Mouse (Mus musculus): ENCODE data around the gene Camk2n1. TPM values are rescaled to one million over a fixed set of nuclear protein-coding genes. Genes with fewer than 3 reads are reported as not detected.

The Camk2n1 gene
- polyA plus RNA-seq, 1 experiment from 2014 or later, result 2.6 TPM

DNA sequence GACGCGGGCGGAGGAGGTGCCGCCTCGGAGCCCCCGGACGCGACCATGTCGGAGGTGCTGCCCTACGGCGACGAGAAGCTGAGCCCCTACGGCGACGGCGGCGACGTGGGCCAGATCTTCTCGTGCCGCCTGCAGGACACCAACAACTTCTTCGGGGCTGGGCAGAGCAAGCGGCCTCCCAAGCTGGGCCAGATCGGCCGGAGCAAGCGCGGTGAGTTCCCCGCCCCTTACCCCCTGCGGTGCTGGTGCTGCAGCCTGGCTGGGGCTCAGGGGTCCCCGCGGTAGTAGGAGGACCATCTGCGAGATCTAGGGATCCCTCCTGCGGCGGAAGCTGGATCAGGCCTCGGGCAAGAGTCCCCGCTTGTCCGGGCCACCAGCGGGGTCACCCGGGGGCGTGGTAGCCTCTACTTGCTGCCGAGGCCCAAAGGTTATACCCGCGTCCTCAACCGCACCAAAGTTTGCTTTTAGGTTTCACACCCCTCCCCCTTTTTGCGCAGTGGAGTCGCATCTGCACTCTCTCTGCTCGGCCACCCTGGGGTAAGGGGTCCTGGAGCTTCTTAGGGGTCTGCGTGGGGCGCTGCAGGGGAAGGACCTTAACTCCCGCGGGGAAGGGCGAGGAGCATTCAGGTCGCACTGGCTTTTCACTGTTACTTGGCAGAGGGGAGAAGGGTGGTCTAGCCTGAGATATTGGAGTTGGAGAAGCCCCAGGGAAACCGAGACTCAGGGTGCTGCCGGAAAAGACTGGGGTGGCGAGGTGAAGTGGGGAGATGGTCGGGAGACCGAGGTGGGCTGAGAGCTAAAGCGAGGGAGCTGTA lies 1.2 kb downstream of the Camk2n1 start:
- Histone ChIP-seq H3K4me3 (ENCODE audit: low read depth, low read length) (peak overlapping the region; percentile 79), H3K4me1 (ENCODE audit: insufficient read depth) (no peaks in the 10 kb centered on the region; the same call in 1 of the 2 replicates), H3K27ac (ENCODE audit: low read depth) (peak overlapping the region; percentile 78), H3K9ac (peak overlapping the region; percentile 77), H3K4me2 (peak overlapping the region; percentile 94), H3K36me3 (ENCODE audit: insufficient read depth) (no peaks in the 10 kb centered on the region), H3K27me3 (ENCODE audit: insufficient read depth, low read length) (peaks cover 20% of the 10 kb centered on the region), H3K9me3 (ENCODE audit: low read depth, low read length) (no peaks in the 10 kb centered on the region)
- DNase-seq (peak; percentile 48), ATAC-seq (ENCODE audit: insufficient read depth) (peak; percentile 39)
- WGBS, result under 1% methylated on average over 57 of the region's 58 CpGs
- no peak for TF ChIP-seq CTCF (IDR thresholded peaks at IDR 0.05; ENCODE audit: low read depth)

DNA sequence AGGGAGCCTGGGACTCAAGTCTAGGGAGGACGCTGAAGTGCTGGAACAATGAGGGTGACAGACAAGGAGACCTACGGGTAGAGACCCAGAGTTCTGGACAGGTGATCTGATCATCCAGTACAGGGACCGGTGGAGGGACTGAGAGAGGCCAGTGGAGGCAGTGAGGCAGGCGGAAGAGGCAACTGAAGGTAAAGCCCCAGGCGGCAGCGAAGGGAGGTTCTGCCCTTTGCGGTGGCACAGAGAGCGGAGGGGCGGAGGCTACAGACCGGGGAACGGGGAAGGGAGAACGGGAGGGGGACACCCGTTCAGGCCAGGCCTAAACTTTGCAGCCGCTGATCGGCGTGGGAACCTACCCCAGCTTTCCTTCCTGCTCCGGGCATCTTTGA lies 1.8 kb downstream of the Camk2n1 start:
- H3K4me1 ChIP-seq (ENCODE audit: insufficient read depth), result no peaks in the 10 kb centered on the region; the same call in 1 of the 2 replicates
- ATAC-seq (ENCODE audit: insufficient read depth) (no peak), DNase-seq (peak; percentile 22)
- H3K4me3 ChIP-seq (ENCODE audit: low read depth, low read length), result peak overlapping the region; percentile 79
- H3K4me2 ChIP-seq, result peak overlapping the region; percentile 94
- no peaks in the 10 kb centered on the region for H3K36me3 ChIP-seq (ENCODE audit: insufficient read depth)
- H3K9me3 ChIP-seq (ENCODE audit: low read depth, low read length), result no peaks in the 10 kb centered on the region
- peak overlapping the region; percentile 77 for H3K9ac ChIP-seq
- H3K27ac ChIP-seq (ENCODE audit: low read depth), result no peak overlapping the region
- peaks cover 20% of the 10 kb centered on the region for H3K27me3 ChIP-seq (ENCODE audit: insufficient read depth, low read length)
- 0 out of 2 replicates have a peak, but pooled peaks have one; percentile 1 for TF ChIP-seq CTCF (IDR thresholded peaks at IDR 0.05; ENCODE audit: low read depth)
- WGBS, result 2% methylated on average over 17 of the region's 17 CpGs

DNA sequence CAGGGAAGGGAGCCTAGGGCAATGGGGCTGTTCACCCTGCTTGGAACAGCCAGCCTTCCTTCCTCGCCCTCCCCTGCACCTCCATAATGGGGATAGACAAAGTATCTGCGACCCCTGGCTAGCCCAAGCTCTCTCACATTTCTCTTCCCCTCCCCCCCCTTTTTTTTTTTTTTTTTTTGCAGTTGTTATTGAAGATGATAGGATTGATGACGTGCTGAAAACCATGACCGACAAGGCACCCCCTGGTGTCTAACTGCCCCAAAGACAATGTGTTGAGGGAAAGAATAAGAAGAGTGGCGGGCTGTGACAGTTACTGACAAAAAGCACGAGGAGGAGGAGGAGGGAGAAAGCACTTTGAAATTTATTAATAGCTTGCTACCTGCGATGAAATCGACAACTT lies 2.4 kb downstream of the Camk2n1 start:
- DNase-seq (peak; percentile 30), ATAC-seq (ENCODE audit: insufficient read depth) (no peak)
- Histone ChIP-seq H3K27ac (ENCODE audit: low read depth) (no peak overlapping the region), H3K4me1 (ENCODE audit: insufficient read depth) (no peaks in the 10 kb centered on the region; the same call in 1 of the 2 replicates), H3K4me3 (ENCODE audit: low read depth, low read length) (peak overlapping the region; percentile 79), H3K9ac (peak overlapping the region; percentile 77), H3K36me3 (ENCODE audit: insufficient read depth) (no peaks in the 10 kb centered on the region), H3K27me3 (ENCODE audit: insufficient read depth, low read length) (peaks cover 20% of the 10 kb centered on the region), H3K9me3 (ENCODE audit: low read depth, low read length) (no peaks in the 10 kb centered on the region), H3K4me2 (peak overlapping the region; percentile 94)
- WGBS, result 11% methylated on average over 8 of the region's 8 CpGs
- TF ChIP-seq CTCF (IDR thresholded peaks at IDR 0.05; ENCODE audit: low read depth), result no peak

DNA sequence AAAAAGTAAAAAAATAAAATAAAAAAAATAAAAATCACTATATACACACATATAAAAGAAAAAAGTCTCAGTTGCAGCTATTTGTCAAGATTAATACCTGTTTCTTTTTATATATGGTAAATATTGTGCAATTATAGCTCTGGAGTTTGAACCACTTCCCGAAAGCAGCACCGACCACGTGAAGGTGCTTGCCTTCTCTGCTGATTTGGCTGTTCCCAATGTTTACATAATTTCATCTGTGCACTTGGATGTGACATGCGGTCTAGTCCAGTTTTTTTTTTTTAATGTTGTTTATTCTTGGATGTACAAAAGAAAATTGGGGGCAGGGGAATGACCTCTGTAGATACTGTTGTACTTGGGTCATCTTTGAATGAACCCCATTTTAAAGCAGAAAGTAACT lies 3.0 kb downstream of the Camk2n1 start:
- Histone ChIP-seq H3K9ac (no peak overlapping the region), H3K4me3 (ENCODE audit: low read depth, low read length) (no peak overlapping the region), H3K27me3 (ENCODE audit: insufficient read depth, low read length) (peaks cover 20% of the 10 kb centered on the region), H3K4me2 (peak overlapping the region; percentile 94), H3K27ac (ENCODE audit: low read depth) (no peak overlapping the region), H3K36me3 (ENCODE audit: insufficient read depth) (no peaks in the 10 kb centered on the region), H3K9me3 (ENCODE audit: low read depth, low read length) (no peaks in the 10 kb centered on the region), H3K4me1 (ENCODE audit: insufficient read depth) (no peaks in the 10 kb centered on the region; the same call in 1 of the 2 replicates)
- ATAC-seq (ENCODE audit: insufficient read depth) (no peak), DNase-seq (peak; percentile 31)
- WGBS, result 15% methylated on average over 4 of the region's 4 CpGs
- TF ChIP-seq CTCF (IDR thresholded peaks at IDR 0.05; ENCODE audit: low read depth), result no peak

DNA sequence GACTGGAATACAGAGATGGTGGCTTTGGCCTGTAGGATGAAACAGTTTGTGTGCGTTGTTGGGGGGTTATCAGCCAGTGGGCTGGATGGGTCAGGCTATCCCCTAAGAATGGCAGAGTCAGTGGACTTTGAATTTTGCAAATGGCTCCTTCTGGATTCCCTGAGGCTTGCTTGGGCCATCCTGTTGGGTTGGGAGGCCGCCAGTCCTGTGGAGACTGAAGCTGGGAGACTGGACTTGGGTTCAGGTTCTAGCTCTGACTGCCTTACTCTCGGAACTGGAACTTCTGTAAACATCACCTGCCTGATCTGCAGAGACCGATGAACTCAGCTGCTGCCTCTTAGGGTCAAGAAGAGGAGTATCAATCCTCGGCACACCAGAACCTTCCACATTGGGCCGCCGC lies 4.1 kb downstream of the Camk2n1 start:
- no peak for TF ChIP-seq CTCF (IDR thresholded peaks at IDR 0.05; ENCODE audit: low read depth)
- Histone ChIP-seq H3K9me3 (ENCODE audit: low read depth, low read length) (no peaks in the 10 kb centered on the region), H3K36me3 (ENCODE audit: insufficient read depth) (no peaks in the 10 kb centered on the region), H3K27ac (ENCODE audit: low read depth) (no peak overlapping the region), H3K27me3 (ENCODE audit: insufficient read depth, low read length) (peaks cover 10% of the 10 kb centered on the region), H3K4me1 (ENCODE audit: insufficient read depth) (peaks cover 6% of the 10 kb centered on the region), H3K4me2 (no peak overlapping the region), H3K4me3 (ENCODE audit: low read depth, low read length) (no peak overlapping the region), H3K9ac (no peak overlapping the region)
- WGBS, result 77% methylated on average over 7 of the region's 7 CpGs
- DNase-seq (no peak), ATAC-seq (ENCODE audit: insufficient read depth) (no peak)

DNA sequence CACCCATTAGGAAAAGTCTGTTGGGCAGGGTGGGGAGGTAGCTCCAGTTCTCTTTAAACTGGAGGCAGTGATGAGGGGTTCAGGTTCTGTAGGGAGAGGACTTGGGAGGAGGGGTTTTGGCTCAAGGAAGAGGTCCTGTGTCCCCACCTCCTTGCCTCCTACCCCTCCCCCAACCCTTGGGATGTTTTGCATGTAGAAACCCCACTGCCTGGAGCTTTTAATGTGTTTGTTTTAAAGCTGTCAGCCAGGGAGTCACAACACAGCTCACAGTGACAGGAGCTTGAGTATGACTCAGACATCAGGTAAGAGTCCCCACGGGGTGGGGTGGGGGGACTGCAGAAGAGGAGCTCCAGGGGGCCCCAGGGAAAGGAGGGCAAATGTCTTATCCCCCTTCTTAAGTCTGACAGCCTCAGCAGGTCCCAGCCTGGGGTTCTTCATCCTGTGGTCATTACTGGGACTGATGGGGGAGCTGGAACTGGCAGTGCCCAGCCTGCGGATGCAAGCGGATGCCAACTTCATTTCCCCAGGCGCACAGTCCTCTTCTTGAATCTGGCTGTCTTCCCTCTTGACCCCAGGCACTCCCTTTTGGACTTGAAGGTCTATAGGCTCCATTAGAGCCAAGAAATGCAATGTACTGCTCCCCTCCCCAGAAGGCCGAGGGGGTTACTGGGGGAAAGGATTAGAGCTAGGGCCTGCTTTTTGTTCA lies 4.8 kb downstream of the Camk2n1 start:
- H3K4me3 ChIP-seq (ENCODE audit: low read depth, low read length), result no peak overlapping the region
- no peak overlapping the region for H3K4me2 ChIP-seq
- no peaks in the 10 kb centered on the region for H3K36me3 ChIP-seq (ENCODE audit: insufficient read depth)
- H3K9ac ChIP-seq, result no peak overlapping the region
- no peak for TF ChIP-seq CTCF (IDR thresholded peaks at IDR 0.05; ENCODE audit: low read depth)
- ATAC-seq (ENCODE audit: insufficient read depth), result no peak
- peaks cover 14% of the 10 kb centered on the region for H3K4me1 ChIP-seq (ENCODE audit: insufficient read depth)
- peaks cover 3% of the 10 kb centered on the region; the same call in 1 of the 2 replicates for H3K27me3 ChIP-seq (ENCODE audit: insufficient read depth, low read length)
- 65% methylated on average over 5 of the region's 5 CpGs for WGBS
- no peak overlapping the region for H3K27ac ChIP-seq (ENCODE audit: low read depth)
- H3K9me3 ChIP-seq (ENCODE audit: low read depth, low read length), result no peaks in the 10 kb centered on the region
- no peak for DNase-seq

DNA sequence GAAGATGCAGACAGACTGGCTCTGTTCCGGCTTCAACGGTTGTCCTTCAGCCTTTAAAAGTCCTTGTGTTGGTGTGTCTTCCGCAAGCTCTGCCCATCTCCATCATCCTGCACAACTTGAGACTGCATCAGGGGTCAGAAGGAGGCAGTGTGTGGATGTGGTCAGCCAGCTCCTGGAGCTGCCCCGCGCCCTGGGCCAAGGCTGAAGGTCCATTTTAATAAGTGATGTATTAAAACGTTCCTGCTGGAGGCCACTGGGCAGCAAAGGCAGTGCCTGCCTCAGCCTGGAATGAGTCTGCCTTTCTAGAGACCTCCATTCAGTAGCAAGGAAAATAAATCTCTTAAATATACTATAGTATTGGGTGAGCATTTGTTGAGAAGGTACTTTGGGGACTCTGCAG lies 5.7 kb downstream of the Camk2n1 start:
- no peak for DNase-seq
- Histone ChIP-seq H3K27me3 (ENCODE audit: insufficient read depth, low read length) (peaks cover 3% of the 10 kb centered on the region; the same call in 1 of the 2 replicates), H3K4me1 (ENCODE audit: insufficient read depth) (peaks cover 21% of the 10 kb centered on the region), H3K9ac (no peak overlapping the region), H3K36me3 (ENCODE audit: insufficient read depth) (no peaks in the 10 kb centered on the region), H3K27ac (ENCODE audit: low read depth) (no peak overlapping the region), H3K4me2 (no peak overlapping the region), H3K4me3 (ENCODE audit: low read depth, low read length) (no peak overlapping the region), H3K9me3 (ENCODE audit: low read depth, low read length) (no peaks in the 10 kb centered on the region)
- no peak for ATAC-seq (ENCODE audit: insufficient read depth)
- no peak for TF ChIP-seq CTCF (IDR thresholded peaks at IDR 0.05; ENCODE audit: low read depth)
- 65% methylated on average over 6 of the region's 6 CpGs for WGBS
